Mouse (Mus musculus) heart, embryonic 12.5 days (tissue): ENCODE results near the gene Spata45. TPM values are rescaled to one million over a fixed set of nuclear protein-coding genes. Genes with fewer than 3 reads are reported as not detected.
A peak's percentile ranks its signal among the peaks of the same experiment; 100 is the strongest.

Experiments
- ATAC-seq: fragments of 200-750 bp; cut with Nextera tagmentation; 2 replicates; pipeline ENCODE4 v1.8.0; 2017; ENCODE audit warnings: moderate TSS enrichment, moderate library complexity; ENCODE audit not compliant: insufficient number of reproducible peaks, low FRiP score
- H3K27ac ChIP-seq: fragments of 300-500 bp; sonication (generic); 2 replicates; pipeline ENCODE4 v1.5.1; 2016; ENCODE audit warnings: mild to moderate bottlenecking, moderate library complexity; ENCODE audit not compliant: poor library complexity, severe bottlenecking
- H3K27me3 ChIP-seq: fragments of 300-500 bp; sonication (generic); replicated peaks from 2 replicates; pipeline ENCODE4 v1.6.1; 2016; ENCODE audit warnings: mild to moderate bottlenecking, moderate library complexity
- H3K36me3 ChIP-seq: fragments of 300-500 bp; sonication (generic); 2 replicates; pipeline ENCODE4 v1.6.1; 2016; ENCODE audit warnings: mild to moderate bottlenecking, moderate library complexity
- H3K4me1 ChIP-seq: fragments of 300-500 bp; sonication (generic); replicated peaks from 2 replicates; pipeline ENCODE4 v1.6.1; 2016; ENCODE audit warnings: mild to moderate bottlenecking
- H3K4me2 ChIP-seq: fragments of 300-500 bp; sonication (generic); 2 replicates; pipeline ENCODE4 v1.6.1; 2016; ENCODE audit warnings: mild to moderate bottlenecking, moderate library complexity
- H3K4me3 ChIP-seq: fragments of 300-500 bp; sonication (generic); 2 replicates; pipeline ENCODE4 v1.5.1; 2016; ENCODE audit warnings: mild to moderate bottlenecking
- H3K9ac ChIP-seq: fragments of 300-500 bp; sonication (generic); 2 replicates; pipeline ENCODE4 v1.6.1; 2016; ENCODE audit warnings: mild to moderate bottlenecking, moderate library complexity
- H3K9me3 ChIP-seq: fragments of 300-500 bp; sonication (generic); replicated peaks from 2 replicates; pipeline ENCODE4 v1.6.1; 2016; ENCODE audit warnings: mild to moderate bottlenecking, moderate library complexity
- WGBS: fragments of 180-500 bp; shearing (Covaris S2); methylation state at CpG from one replicate; pipeline ENCODE4 v1.1.7; 2016; 5-methylcytosine and 5-hydroxymethylcytosine counted together
- polyA plus RNA-seq: library from polyadenylated mRNA; unstranded; fragments of >200 nt; fragmentation: Nextera tagmentation; extraction: Ambion mirVana; gene quantifications from 2 replicates; pipeline ENCODE4 v1.2.1, GENCODE M21; 2016

Spata45 gene
- polyA plus RNA-seq, 1 experiment from 2014 or later = not detected

GRCm38 (mm10) chr1:191041352-191041751, 4.9 kb downstream of the Spata45 start:
- Histone ChIP-seq H3K9me3 (no peaks in the 10 kb centered on the region), H3K4me3 (no peak overlapping the region), H3K4me2 (no peak overlapping the region), H3K9ac (no peak overlapping the region), H3K27ac (no peak overlapping the region), H3K27me3 (no peaks in the 10 kb centered on the region), H3K4me1 (no peaks in the 10 kb centered on the region; the same call in 1 of the 2 replicates), H3K36me3 (no peaks in the 10 kb centered on the region)
- ATAC-seq = no peak

- no peak for ATAC-seq
- H3K4me1 ChIP-seq = no peaks in the 10 kb centered on the region; the same call in 1 of the 2 replicates
Measured at GRCm38 (mm10) chr1:191042106-191042505, 5.7 kb downstream of the Spata45 start.

GRCm38 (mm10) chr1:191042688-191043087, 6.2 kb downstream of the Spata45 start:
- no peaks in the 10 kb centered on the region; the same call in 1 of the 2 replicates for H3K4me1 ChIP-seq
- H3K27ac ChIP-seq = no peak overlapping the region
- no peak overlapping the region for H3K4me2 ChIP-seq
- H3K9ac ChIP-seq = no peak overlapping the region
- no peaks in the 10 kb centered on the region for H3K9me3 ChIP-seq
- no peak for ATAC-seq
- 68% methylated on average over 3 of the region's 3 CpGs for WGBS
- H3K4me3 ChIP-seq = no peak overlapping the region
- H3K36me3 ChIP-seq = no peaks in the 10 kb centered on the region
- no peaks in the 10 kb centered on the region for H3K27me3 ChIP-seq

More at GRCm38 (mm10) chr1:191042106-191042505, 5.7 kb downstream of the Spata45 start:
- H3K4me2 ChIP-seq = no peak overlapping the region
- no peaks in the 10 kb centered on the region for H3K36me3 ChIP-seq
- H3K9ac ChIP-seq = no peak overlapping the region
- H3K4me3 ChIP-seq = no peak overlapping the region
- whole genome bisulfite sequencing = 84% methylated on average over 5 of the region's 5 CpGs
- no peaks in the 10 kb centered on the region for H3K9me3 ChIP-seq
- H3K27ac ChIP-seq = no peak overlapping the region
- H3K27me3 ChIP-seq = no peaks in the 10 kb centered on the region

GRCm38 (mm10) chr1:191045264-191045663, 8.8 kb downstream of the Spata45 start:
- H3K27ac ChIP-seq = no peak overlapping the region
- no peak for ATAC-seq

GRCm38 (mm10) chr1:191046231-191046824, 9.9 kb downstream of the Spata45 start:
- 71% methylated on average over 7 of the region's 7 CpGs for WGBS

More at GRCm38 (mm10) chr1:191045264-191045663, 8.8 kb downstream of the Spata45 start:
- no peak overlapping the region for H3K4me3 ChIP-seq
- H3K4me1 ChIP-seq = no peaks in the 10 kb centered on the region; the same call in 1 of the 2 replicates
- WGBS = 87% methylated on average over 2 of the region's 2 CpGs
- no peak overlapping the region for H3K4me2 ChIP-seq
- no peak overlapping the region for H3K9ac ChIP-seq
- no peaks in the 10 kb centered on the region for H3K9me3 ChIP-seq
- H3K27me3 ChIP-seq = no peaks in the 10 kb centered on the region
- H3K36me3 ChIP-seq = no peaks in the 10 kb centered on the region; the same call in 1 of the 2 replicates

GRCm38 (mm10) chr1:191053555-191053954, 17.1 kb downstream of the Spata45 start:
- 65% methylated on average over 3 of the region's 3 CpGs for WGBS
- ATAC-seq = peak; percentile 61; the same call in 1 of the 2 replicates

More at GRCm38 (mm10) chr1:191046231-191046824, 9.9 kb downstream of the Spata45 start:
- ATAC-seq = no peak
- Histone ChIP-seq H3K36me3 (no peaks in the 10 kb centered on the region; the same call in 1 of the 2 replicates), H3K27ac (no peak overlapping the region), H3K27me3 (no peaks in the 10 kb centered on the region), H3K4me1 (no peaks in the 10 kb centered on the region; the same call in 1 of the 2 replicates), H3K9ac (no peak overlapping the region), H3K9me3 (no peaks in the 10 kb centered on the region), H3K4me3 (no peak overlapping the region), H3K4me2 (no peak overlapping the region)

GRCm38 (mm10) chr1:191054870-191055532, 18.6 kb downstream of the Spata45 start:
- Histone ChIP-seq H3K36me3 (0 out of 2 replicates have a peak, but pooled peaks cover 10% of the 10 kb centered on the region), H3K4me3 (no peak overlapping the region), H3K4me1 (no peaks in the 10 kb centered on the region), H3K9me3 (no peaks in the 10 kb centered on the region), H3K4me2 (no peak overlapping the region), H3K27me3 (no peaks in the 10 kb centered on the region), H3K27ac (peak overlapping the region; percentile 71; the same call in 1 of the 2 replicates), H3K9ac (no peak overlapping the region)
- ATAC-seq = peak; percentile 97
- WGBS = 60% methylated on average over 8 of the region's 8 CpGs

More at GRCm38 (mm10) chr1:191053555-191053954, 17.1 kb downstream of the Spata45 start:
- H3K4me2 ChIP-seq = no peak overlapping the region
- H3K27me3 ChIP-seq = no peaks in the 10 kb centered on the region
- H3K4me1 ChIP-seq = no peaks in the 10 kb centered on the region
- no peaks in the 10 kb centered on the region for H3K9me3 ChIP-seq
- 0 out of 2 replicates have a peak, but pooled peaks cover 10% of the 10 kb centered on the region for H3K36me3 ChIP-seq
- no peak overlapping the region for H3K27ac ChIP-seq
- H3K4me3 ChIP-seq = no peak overlapping the region
- no peak overlapping the region for H3K9ac ChIP-seq

- H3K27me3 ChIP-seq = no peaks in the 10 kb centered on the region
- H3K4me3 ChIP-seq = no peak overlapping the region
- no peak overlapping the region for H3K9ac ChIP-seq
- 0 out of 2 replicates have a peak, but pooled peaks cover 10% of the 10 kb centered on the region for H3K36me3 ChIP-seq
- no peaks in the 10 kb centered on the region for H3K4me1 ChIP-seq
- H3K9me3 ChIP-seq = no peaks in the 10 kb centered on the region
- WGBS = 58% methylated on average over 2 of the region's 2 CpGs
- no peak overlapping the region for H3K27ac ChIP-seq
- no peak overlapping the region for H3K4me2 ChIP-seq
- no peak; the same call in 1 of the 2 replicates for ATAC-seq
Measured at GRCm38 (mm10) chr1:191055533-191055873, 19.1 kb downstream of the Spata45 start.

- Histone ChIP-seq H3K27ac (no peak overlapping the region), H3K9ac (no peak overlapping the region), H3K27me3 (no peaks in the 10 kb centered on the region), H3K4me1 (no peaks in the 10 kb centered on the region; the same call in 1 of the 2 replicates), H3K4me2 (no peak overlapping the region), H3K36me3 (0 out of 2 replicates have a peak, but pooled peaks cover 6% of the 10 kb centered on the region), H3K9me3 (no peaks in the 10 kb centered on the region), H3K4me3 (no peak overlapping the region)
- no peak for ATAC-seq
- 61% methylated on average over 3 of the region's 3 CpGs for WGBS
Measured at GRCm38 (mm10) chr1:191057461-191057860, 21.0 kb downstream of the Spata45 start.

GRCm38 (mm10) chr1:191062241-191062780, 25.9 kb downstream of the Spata45 start:
- Histone ChIP-seq H3K36me3 (peaks cover 25% of the 10 kb centered on the region), H3K27me3 (no peaks in the 10 kb centered on the region), H3K27ac (no peak overlapping the region; the same call in 1 of the 2 replicates), H3K4me2 (peak overlapping the region; percentile 76), H3K4me1 (peaks cover 10% of the 10 kb centered on the region), H3K4me3 (peak overlapping the region; percentile 95), H3K9ac (peak overlapping the region; percentile 80), H3K9me3 (no peaks in the 10 kb centered on the region)
- peak; percentile 19; the same call in 1 of the 2 replicates for ATAC-seq
- WGBS = 7% methylated on average over 15 of the region's 15 CpGs
